In genomic region chr7:121778980-121779379, GRCm38 (mm10) we compare ENCODE assay signal across 22 mouse cellular contexts. TPM values are rescaled to one million over a fixed set of nuclear protein-coding genes. Genes with fewer than 3 reads are reported as not detected.
A peak's percentile ranks its signal among the peaks of the same experiment; 100 is the strongest.
DNase-seq lines count a peak whose midpoint lies in the region; ATAC-seq lines count a peak whose summit lies in the region.
"Had no signal": no experiment of that assay in that cellular context is flagged by ENCODE, and none has a peak within 500 bp of the region (broad histone marks: within the 10 kb centered on the region; RNA-seq: fewer than 3 reads in every experiment).

No protein-coding gene starts in this region.

- no peak overlapping the region for H3K9ac ChIP-seq in kidney, embryonic 15.5 days
- no peak overlapping the region for H3K9ac ChIP-seq in lung, embryonic 16.5 days (ENCODE audit: low read length)
- H3K9ac ChIP-seq: embryonic facial prominence, embryonic 15.5 days; heart, embryonic 15.5 days; hindbrain, embryonic 13.5 days had no signal

- no peaks in the 10 kb centered on the region for H3K4me1 ChIP-seq in kidney, embryonic 15.5 days
- H3K4me1 ChIP-seq in lung, embryonic 16.5 days (replicated peaks; ENCODE audit: control insufficient read depth, insufficient read depth, low read length) = peaks cover 9% of the 10 kb centered on the region
- H3K4me1 ChIP-seq: embryonic facial prominence, embryonic 15.5 days; forebrain, embryonic 10.5 days; heart, embryonic 15.5 days; hindbrain, embryonic 13.5 days had no signal

- H3K4me3 ChIP-seq in kidney, embryonic 15.5 days (replicated peaks) = no peak overlapping the region
- H3K4me3 ChIP-seq in lung, embryonic 16.5 days (ENCODE audit: low read length) = no peak overlapping the region
- H3K4me3 ChIP-seq: embryonic facial prominence, embryonic 15.5 days; erythroblast, embryonic 14.5 days; forebrain, embryonic 10.5 days; gastrocnemius, adult 2 months; heart, embryonic 15.5 days; hindbrain, embryonic 13.5 days had no signal

- H3K27ac ChIP-seq in kidney, embryonic 15.5 days = peak overlapping the region; percentile 32; the same call in 1 of the 2 replicates
- H3K27ac ChIP-seq in lung, embryonic 16.5 days (ENCODE audit: low read length) = peak overlapping the region; percentile 78
- H3K27ac ChIP-seq: embryonic facial prominence, embryonic 15.5 days; forebrain, embryonic 10.5 days; gastrocnemius, adult 2 months; heart, embryonic 15.5 days; hindbrain, embryonic 13.5 days had no signal

- ATAC-seq in kidney, embryonic 15.5 days (replicated peaks; ENCODE audit: low FRiP score) = no peak
- ATAC-seq in lung, embryonic 16.5 days (ENCODE audit: low read depth) = peak; percentile 51
- ATAC-seq: activated CD4-positive, CD25-positive, alpha-beta regulatory T cell, adult 4 months; forebrain, embryonic 14.5 days; Patski had no signal

- WGBS in kidney, embryonic 15.5 days = 72% methylated on average over 3 of the region's 3 CpGs
- WGBS in lung, embryonic 16.5 days = 51% methylated on average over 3 of the region's 3 CpGs

- H3K36me3 ChIP-seq in kidney, embryonic 15.5 days = no peaks in the 10 kb centered on the region
- no peaks in the 10 kb centered on the region for H3K36me3 ChIP-seq in lung, embryonic 16.5 days (ENCODE audit: control insufficient read depth, insufficient read depth, low read length)
- H3K36me3 ChIP-seq: embryonic facial prominence, embryonic 15.5 days; forebrain, embryonic 10.5 days; heart, embryonic 15.5 days; hindbrain, embryonic 13.5 days had no signal

- no peak for DNase-seq in kidney, postnatal 36 days
- DNase-seq in lung, postnatal 4 days = no peak
- peak; percentile 26 for DNase-seq in lung, postnatal 36 days
- no peak for DNase-seq in thymus, postnatal 25 days
- DNase-seq: adrenal gland, postnatal 14 days; cerebellum, adult 18-20 months; cerebellum, adult 9-11 months; cerebellum, postnatal 36 days; gastrocnemius, adult 2 months; gastrocnemius, postnatal 25 days; heart, postnatal 14 days had no signal

- H3K9me3 ChIP-seq in kidney, embryonic 15.5 days (replicated peaks) = no peaks in the 10 kb centered on the region
- H3K9me3 ChIP-seq in lung, embryonic 16.5 days (ENCODE audit: control insufficient read depth, low read length) = no peaks in the 10 kb centered on the region
- H3K9me3 ChIP-seq: embryonic facial prominence, embryonic 15.5 days; forebrain, embryonic 10.5 days; heart, embryonic 15.5 days; hindbrain, embryonic 13.5 days had no signal

- no peaks in the 10 kb centered on the region for H3K27me3 ChIP-seq in kidney, embryonic 15.5 days
- H3K27me3 ChIP-seq in lung, embryonic 16.5 days (ENCODE audit: control insufficient read depth, insufficient read depth, low read depth, low read length) = no peaks in the 10 kb centered on the region
- H3K27me3 ChIP-seq: embryonic facial prominence, embryonic 15.5 days; heart, embryonic 15.5 days; hindbrain, embryonic 13.5 days; Patski had no signal

- no peak overlapping the region for H3K4me2 ChIP-seq in kidney, embryonic 15.5 days
- no peak overlapping the region for H3K4me2 ChIP-seq in lung, embryonic 16.5 days (ENCODE audit: low read depth, low read length)
- H3K4me2 ChIP-seq: embryonic facial prominence, embryonic 15.5 days; heart, embryonic 11.5 days; heart, embryonic 15.5 days; hindbrain, embryonic 13.5 days had no signal

RNA-seq across cellular contexts. Expression of gene Scnn1g, which starts 44.7 kb away (rescaled TPM):
- polyA plus RNA-seq in kidney, embryonic 15.5 days (2015; fragmentation: Nextera tagmentation; extraction: Ambion mirVana) = 22.0 and 23.0 TPM in 2 replicates
- 11.5 and 13.9 TPM in 2 replicates for polyA plus RNA-seq in lung, embryonic 16.5 days (2015; fragmentation: Nextera tagmentation; extraction: Ambion mirVana)
- polyA plus RNA-seq: activated CD4-positive, CD25-positive, alpha-beta regulatory T cell, adult 4 months; erythroblast, embryonic 14.5 days; forebrain, embryonic 14.5 days; hindbrain, embryonic 13.5 days had no signal
